Mouse (Mus musculus) layer of hippocampus, postnatal 25 days (tissue): ENCODE results near the gene Stac. TPM values are rescaled to one million over a fixed set of nuclear protein-coding genes. Genes with fewer than 3 reads are reported as not detected.

Source experiments
- DNase-seq, 2 experiments: peaks; one replicate each; pipeline ENCODE4 v3.0.0; 2022; ENCODE audit warnings: mixed read lengths in 2 of 2, low spot score in 1 of 2; ENCODE audit errors: extremely low spot score in 1 of 2
- total RNA-seq, 2 experiments: library from RNA; stranded (reverse); gene quantifications; 2 replicates each; pipeline ENCODE4 v1.2.3; 2021

Gene Stac
- total RNA-seq, 2 experiments from 2014 or later, result 3.9 to 4.2 TPM

DNA sequence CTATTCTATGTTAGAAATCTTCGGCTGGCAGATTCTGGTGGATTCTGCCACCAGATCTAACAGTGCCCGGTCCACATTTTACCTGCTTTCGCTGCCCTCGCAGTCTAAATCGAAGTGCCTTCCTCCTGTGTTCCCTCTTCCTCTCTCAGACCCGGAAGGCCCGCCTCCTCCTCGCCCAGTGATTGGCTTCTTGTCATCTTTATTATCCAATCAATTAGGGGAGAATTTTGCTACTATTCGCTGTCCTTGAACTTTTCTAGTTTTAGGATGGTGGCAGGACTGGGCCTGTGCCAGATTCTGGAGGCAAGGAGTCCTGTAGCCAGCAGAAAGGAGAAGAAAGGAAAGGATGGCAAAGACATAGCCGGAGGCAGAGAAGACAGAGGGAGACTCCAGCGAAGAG, 167.0 kb downstream of the Stac start:
- no peak for DNase-seq

DNA sequence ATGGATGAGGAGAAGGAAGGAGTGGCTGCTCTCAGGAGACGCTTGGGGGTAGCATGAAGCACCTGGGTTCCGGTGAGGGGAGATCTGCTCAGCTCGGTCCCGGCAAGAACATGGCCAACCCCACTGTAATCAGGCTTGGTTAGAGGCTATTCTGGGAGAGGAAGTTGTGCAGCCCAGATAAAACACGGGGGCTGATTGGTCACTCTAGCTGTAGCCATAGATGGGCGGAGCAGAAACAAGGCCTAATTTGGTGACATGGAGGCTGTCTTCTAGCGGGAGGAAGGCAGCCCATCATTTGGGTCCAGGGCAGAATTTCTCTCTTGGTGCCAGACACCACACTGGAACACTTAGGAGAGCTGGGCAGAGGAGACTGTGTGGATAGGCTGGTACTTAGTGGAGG, 167.9 kb downstream of the Stac start:
- DNase-seq, result no peak

DNA sequence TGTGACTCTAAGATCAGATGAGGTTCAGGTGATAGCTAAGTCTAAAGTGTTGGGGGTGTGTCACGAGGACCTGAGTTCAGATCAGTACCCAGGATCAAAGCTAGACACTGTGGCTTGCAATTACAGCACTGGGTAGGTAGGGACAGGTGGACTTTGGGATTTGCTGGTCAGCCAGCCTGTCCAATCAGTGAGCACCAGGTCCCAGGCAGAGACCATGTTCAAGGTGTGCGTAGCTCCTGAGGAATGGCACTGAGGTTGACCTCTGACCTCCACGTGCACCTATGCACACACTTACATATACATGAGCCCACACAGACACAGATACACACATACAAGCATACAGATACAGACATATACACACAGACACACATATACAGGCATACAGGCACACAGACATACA, 174.6 kb downstream of the Stac start:
- no peak for DNase-seq

DNA sequence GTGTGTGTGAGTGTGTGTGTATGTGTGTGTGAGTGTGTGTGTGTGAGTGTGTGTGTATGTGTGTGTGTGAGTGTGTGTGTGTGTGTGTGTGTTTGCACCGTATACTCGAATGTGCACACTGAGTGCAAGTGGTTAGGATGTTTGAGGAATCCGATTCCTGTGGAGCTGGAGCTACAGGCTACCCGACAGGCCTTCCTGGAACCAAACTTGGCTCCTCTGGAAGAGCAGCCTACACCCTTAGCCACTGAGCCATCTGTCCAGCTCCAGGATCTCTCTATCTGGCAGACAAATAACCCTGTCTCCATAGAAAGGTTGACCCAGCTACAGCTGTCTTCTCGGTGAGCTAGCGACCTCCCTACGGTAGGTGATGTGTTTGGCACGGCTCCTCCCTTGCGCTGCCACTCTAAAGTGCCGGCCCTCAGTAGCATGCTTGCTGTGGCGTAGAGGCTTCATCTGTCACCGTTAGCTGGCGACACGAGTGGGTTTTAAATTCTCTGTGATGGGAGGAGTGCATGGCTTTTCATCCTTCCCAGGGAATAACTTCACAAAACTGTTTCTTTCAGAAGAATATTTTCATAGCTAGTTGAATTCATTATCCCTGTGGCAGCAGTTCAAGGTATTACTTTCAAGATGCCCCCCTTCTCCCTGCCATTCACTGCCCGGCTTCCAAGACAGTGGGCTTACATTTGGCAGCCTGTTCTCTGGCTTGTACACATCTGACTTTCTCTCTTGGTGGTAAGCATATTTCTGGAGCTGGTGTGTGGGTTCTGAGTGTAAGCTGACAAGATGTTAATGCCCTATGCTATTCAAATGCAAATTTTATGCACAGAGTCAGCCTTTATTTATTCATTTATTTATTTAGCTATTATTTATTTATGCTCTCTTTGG, 175.3 kb downstream of the Stac start:
- no peak for DNase-seq
